Mouse (Mus musculus) right cerebral cortex, postnatal 14 days (tissue): ENCODE data around the gene Tada3.
"Not testable (repeated sequence)": the region's sequence is repeated elsewhere in the genome, so short reads cannot be mapped to it uniquely, and the experiment has no call there.

Experiments used
- DNase-seq: peaks from one replicate; pipeline ENCODE4 v3.0.0; 2022

The Tada3 gene

DNA sequence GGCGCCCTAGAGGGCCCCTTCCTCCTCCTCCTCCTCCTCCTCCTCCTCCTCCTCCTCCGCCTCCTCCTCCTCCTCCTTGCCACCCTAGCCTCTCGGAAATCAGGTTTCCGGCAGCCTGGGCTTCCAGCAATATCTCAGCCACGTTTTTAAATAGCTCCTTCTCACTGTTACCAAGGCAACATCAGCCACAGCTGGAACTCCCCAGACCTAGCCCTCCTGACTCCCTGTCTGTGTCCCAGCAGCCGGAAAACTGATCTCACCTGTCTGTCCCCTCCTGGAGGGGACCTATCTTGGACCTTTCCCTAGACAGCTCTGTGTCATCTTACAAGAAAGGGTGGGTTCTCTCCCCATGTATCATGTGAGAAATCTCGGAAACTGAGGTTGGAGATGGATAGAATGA is 35.4 kb downstream of the Tada3 start:
- peak; percentile 19 for DNase-seq

- no peak for DNase-seq
These were observed 36.1 kb downstream of the Tada3 start for GRCm38 (mm10) chr6:113341574-113341973.

DNA sequence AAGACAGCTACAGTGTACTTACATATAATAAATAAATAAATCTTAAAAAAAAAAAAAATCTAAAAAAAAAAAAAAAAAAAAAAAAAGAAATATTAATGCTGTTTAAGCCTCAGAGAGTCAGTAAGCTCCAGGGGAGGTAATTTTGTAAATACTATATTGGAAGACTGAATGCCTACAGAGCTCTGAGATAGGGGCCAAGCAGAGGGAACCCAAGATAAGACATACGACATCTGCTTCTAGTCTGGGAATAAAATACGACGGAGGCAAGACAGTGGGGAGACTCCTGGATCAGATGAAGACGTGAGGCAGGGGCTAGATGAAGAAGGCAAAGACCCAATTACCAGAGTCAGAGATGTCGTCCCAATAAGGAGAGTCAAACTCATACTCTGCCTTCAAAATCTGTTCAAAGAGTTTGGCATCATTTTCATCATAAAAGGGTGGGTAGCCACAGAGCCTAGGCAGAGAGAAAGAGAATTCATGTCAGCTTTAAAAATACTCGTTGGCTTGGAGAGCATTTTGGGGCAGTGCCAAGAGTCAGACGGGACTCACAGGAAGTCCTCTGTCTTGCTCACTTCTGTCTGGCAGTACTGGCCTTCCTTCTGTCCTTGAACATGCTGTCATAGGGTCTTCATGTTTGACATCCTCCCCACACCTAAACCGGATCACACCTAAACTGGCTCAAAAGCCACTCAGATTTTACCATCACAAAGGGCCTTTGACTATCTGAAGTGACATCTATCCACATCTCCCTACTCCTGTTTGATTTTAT is 40.6 kb downstream of the Tada3 start:
- DNase-seq = peak; percentile 31

DNA sequence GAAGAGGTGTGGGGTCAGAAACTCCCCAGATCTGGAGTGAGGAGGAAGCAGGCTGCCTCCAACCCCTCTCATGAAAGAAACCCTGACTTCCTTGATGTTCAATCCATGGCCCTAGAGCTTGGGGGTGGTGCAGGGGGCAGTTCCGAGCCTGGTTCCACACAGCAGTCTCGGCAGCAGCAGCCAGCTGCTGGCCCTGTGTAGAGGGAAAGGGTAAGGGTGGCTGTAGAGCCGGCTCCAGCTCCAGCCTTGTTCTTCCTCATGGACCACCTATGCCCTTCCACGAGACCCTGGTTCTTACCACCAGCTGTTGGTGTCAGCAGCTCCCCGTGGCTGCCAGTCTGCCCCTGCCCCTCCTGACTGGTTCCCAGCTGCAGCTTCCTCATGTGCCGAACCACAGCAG is 43.5 kb downstream of the Tada3 start:
- no peak for DNase-seq

DNA sequence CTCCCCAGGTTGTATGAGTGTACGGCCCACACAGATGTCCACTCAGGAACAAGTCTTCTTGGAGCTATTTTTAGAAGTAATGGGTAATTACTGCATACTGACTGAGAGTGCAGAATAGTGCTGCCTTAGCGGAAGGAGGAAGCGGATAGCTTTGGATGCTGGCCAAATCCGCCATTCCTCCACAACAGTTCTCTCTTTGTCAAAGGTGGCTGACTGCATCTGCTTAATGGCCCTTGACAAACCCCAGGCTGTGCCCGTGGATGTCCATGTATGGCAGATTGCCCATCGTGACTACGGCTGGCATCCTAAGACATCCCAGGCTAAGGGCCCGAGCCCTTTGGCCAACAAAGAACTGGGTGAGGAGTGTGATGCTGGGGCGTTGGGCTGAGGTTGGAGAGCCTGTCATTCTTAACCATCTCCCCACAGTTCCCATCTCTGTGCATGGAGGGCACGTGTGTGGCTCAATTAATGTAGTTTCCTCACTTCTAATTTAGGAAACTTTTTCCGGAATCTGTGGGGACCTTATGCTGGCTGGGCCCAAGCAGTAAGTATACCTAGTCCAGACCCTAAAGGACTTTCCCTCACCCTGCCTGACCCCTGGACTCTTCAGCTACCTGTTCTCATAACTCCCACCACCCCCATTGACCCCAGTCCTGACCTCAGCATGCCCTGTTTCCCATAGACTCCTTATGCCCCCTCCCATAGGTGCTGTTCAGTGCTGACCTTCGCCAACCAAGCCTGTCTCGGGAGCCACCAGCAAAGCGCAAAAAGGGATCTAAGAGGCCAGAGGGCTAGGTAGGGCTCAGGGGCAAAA is 44.3 kb downstream of the Tada3 start:
- peak; percentile 77 for DNase-seq

DNA sequence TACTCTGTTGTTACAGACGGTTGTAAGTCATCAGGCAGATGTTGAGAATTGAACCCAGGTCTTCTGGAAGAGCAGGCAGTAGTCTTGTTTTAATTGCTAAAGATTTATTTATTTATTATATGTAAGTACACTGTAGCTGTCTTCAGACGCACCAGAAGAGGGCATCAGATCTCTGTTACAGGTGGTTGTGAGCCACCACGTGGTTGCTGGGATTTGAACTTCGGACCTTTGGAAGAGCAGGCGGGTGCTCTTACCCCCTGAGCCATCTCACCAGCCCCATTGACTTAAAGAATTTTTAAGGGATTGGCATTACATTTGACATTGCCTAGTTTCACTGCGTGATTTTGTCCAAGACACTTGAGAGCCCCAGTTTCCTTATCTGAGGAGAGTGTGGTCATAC is 44.9 kb downstream of the Tada3 start:
- DNase-seq = not testable (repeated sequence)

GRCm38 (mm10) chr6:113331721-113332120 is 46.0 kb downstream of the Tada3 start:
- no peak for DNase-seq

GRCm38 (mm10) chr6:113330547-113330946 is 47.1 kb downstream of the Tada3 start:
- no peak for DNase-seq

DNA sequence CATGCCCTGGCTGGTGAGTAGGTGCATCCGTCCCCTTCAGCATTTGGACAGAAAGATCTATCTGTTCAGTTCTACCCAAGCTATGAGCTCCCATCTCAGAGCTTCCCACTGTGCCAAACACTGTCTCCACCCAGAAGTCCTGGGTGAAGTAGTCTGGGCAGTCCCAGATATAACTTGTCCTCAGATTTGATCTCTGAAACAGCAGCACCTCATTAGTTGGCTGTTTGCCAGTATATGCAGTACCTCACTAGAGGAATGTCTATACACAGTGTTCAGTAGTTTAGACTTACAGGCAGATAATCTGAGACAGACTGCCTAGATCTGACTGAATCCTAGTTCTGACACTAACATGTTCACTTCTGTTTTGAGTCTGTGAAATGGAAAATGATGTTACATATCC is 48.3 kb downstream of the Tada3 start:
- DNase-seq = no peak

GRCm38 (mm10) chr6:113326533-113327315 is 51.0 kb downstream of the Tada3 start, which contains the start of gene Ogg1:
Gene Ogg1 (plus strand): TSS chr6:113326972.
- DNase-seq = peak; percentile 95
